Mouse (Mus musculus) ES-E14 (cell line): ENCODE data around the gene Tulp3. TPM values are rescaled to one million over a fixed set of nuclear protein-coding genes. Genes with fewer than 3 reads are reported as not detected.
A peak's percentile ranks its signal among the peaks of the same experiment; 100 is the strongest.

ENCODE experiments used
- DNase-seq: peaks from one replicate; pipeline ENCODE4 v3.0.0-alpha.2; 2013; ENCODE audit warnings: low read depth, low spot score
- H3K27ac ChIP-seq: 2 replicates; pipeline ENCODE4 v1.5.1; 2012; ENCODE audit warnings: low read depth, mild to moderate bottlenecking, low read length, moderate library complexity, mixed read lengths; ENCODE audit not compliant: poor library complexity, insufficient read depth, severe bottlenecking
- H3K36me3 ChIP-seq: 2 replicates; pipeline ENCODE4 v1.6.1; 2012; ENCODE audit warnings: mild to moderate bottlenecking, low read length, moderate library complexity, mixed read lengths; ENCODE audit not compliant: control insufficient read depth, poor library complexity, insufficient read depth, severe bottlenecking
- H3K4me1 ChIP-seq, 2 experiments: fragments of 150-350 bp in 1 of 2; sonication (generic) in 1 of 2; 2 replicates each; pipeline ENCODE4 v1.6.1; 2012; ENCODE audit warnings: low read length in 2 of 2, mild to moderate bottlenecking in 1 of 2, mixed read lengths in 1 of 2; ENCODE audit not compliant: control insufficient read depth in 2 of 2, insufficient read depth in 2 of 2, poor library complexity in 1 of 2
- H3K4me3 ChIP-seq, 2 experiments: fragments of 150-350 bp in 1 of 2; sonication (generic) in 1 of 2; 2 replicates each; pipeline ENCODE4 v1.5.1; 2012; ENCODE audit warnings: low read length in 2 of 2, low read depth in 1 of 2, mild to moderate bottlenecking in 1 of 2, mixed read lengths in 1 of 2; ENCODE audit not compliant: insufficient read depth in 1 of 2, poor library complexity in 1 of 2, severe bottlenecking in 1 of 2
- H3K9ac ChIP-seq: 2 replicates; pipeline ENCODE4 v1.6.1; 2012; ENCODE audit warnings: low read depth, mild to moderate bottlenecking, low read length, mixed read lengths; ENCODE audit not compliant: poor library complexity, insufficient read depth, severe bottlenecking
- H3K9me3 ChIP-seq: fragments of 150-350 bp; sonication (generic); 2 replicates; pipeline ENCODE4 v1.6.1; 2012; ENCODE audit warnings: low read depth, mild to moderate bottlenecking, low read length; ENCODE audit not compliant: control insufficient read depth, insufficient read depth
- CHD2 ChIP-seq: IDR thresholded peaks from 2 replicates; pipeline ENCODE4 v1.6.1; 2014; ENCODE audit warnings: mild to moderate bottlenecking, low read depth, low read length, inconsistent platforms
- HCFC1 ChIP-seq: IDR thresholded peaks from 2 replicates; pipeline ENCODE4 v1.6.1; 2012; ENCODE audit warnings: low read length, inconsistent platforms, borderline replicate concordance; ENCODE audit not compliant: insufficient read depth
- MAFK ChIP-seq: IDR thresholded peaks from 2 replicates; pipeline ENCODE4 v1.6.1; 2014; ENCODE audit warnings: mild to moderate bottlenecking, low read depth, low read length, inconsistent platforms; ENCODE audit not compliant: insufficient read depth
- ZC3H11A ChIP-seq: IDR thresholded peaks from 2 replicates; pipeline ENCODE4 v1.6.1; 2012; ENCODE audit warnings: low read depth, mild to moderate bottlenecking, inconsistent platforms, low read length, borderline replicate concordance
- ZNF384 ChIP-seq: IDR thresholded peaks from 2 replicates; pipeline ENCODE4 v1.6.1; 2012; ENCODE audit warnings: low read depth, low read length, inconsistent platforms
- in situ Hi-C, 2 experiments: fragments of 600-800 bp; cut with MboI; formaldehyde crosslinking; loops; one replicate each; pipeline ENCODE4 v1.15.1; 2025; ENCODE audit warnings: low sequenced_read_pairs in 2 of 2, inconsistent platforms in 1 of 2; ENCODE audit not compliant: unreplicated experiment in 2 of 2
- total RNA-seq: library from RNA; depleted of rRNA; stranded (reverse); fragments of 300-350 nt; gene quantifications from 2 replicates; pipeline ENCODE4 v1.2.3, GENCODE M21; 2012

Gene Tulp3
- total RNA-seq, 1 experiment, result 11.7 TPM

DNA sequence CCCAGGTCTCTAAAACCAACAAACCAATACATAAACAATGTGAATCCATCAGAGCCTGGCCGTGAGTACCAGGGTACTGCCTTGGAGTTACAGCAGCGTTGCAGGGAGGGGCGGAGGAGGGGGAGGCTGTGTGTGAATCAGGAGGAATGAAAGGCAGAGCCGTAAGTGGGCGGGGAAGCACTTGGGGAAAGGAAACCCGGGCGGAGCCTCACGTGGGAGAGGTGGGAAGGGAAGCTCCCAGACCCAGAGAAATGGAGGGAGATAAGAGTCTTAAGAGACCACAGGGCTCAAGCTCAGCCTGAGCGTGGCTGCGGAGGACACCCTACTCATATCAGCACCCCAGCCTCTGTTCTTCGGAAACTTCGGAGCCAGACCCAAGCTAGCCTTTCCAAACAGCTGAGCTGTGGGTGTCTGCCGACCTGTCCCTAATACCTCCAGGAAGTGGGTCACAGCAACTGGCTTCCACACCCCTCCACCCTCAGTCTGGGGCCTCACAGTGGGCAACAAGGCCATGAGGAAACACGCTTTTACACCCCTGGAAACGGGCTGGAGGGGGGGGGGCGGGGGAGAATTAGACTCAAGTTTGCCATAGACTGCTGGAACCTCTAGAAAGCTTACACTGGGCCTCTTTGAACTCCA, 69.7 kb downstream of the Tulp3 start:
- Histone ChIP-seq H3K36me3 (no peaks in the 10 kb centered on the region), H3K27ac (no peak overlapping the region)
- in situ Hi-C loops, result no loop called here

DNA sequence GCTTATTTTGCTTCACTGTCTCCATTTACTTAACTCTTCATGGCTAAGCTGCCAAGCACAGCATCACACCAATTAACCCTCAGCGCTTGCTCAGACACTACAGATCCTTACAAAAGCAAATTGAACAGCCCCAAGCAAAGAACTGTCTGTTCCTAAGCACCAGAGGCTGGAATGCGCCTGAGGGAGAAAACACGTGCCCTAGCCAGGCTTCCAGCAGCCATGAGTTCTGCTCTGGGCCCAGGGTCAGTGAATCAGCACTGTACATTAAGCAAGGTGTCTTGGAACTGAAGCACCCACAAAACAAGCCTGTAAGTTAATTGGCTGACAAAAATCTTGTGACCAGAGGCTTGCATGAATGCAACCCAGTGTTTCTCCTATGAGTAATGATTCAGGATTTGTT, 73.5 kb downstream of the Tulp3 start:
- in situ Hi-C loops, result no loop called here
- Histone ChIP-seq H3K36me3 (no peaks in the 10 kb centered on the region), H3K27ac (peak overlapping the region; percentile 51; the same call in 1 of the 2 replicates), H3K9me3 (no peaks in the 10 kb centered on the region), H3K4me1 (peaks cover 14 to 20% of the 10 kb centered on the region in 2 experiments), H3K4me3 (no peak overlapping the region), H3K9ac (no peak overlapping the region)
- DNase-seq, result peak; percentile 74
- peak; percentile 46; the same call in 1 of the 2 replicates for TF ChIP-seq MAFK
- no peak for TF ChIP-seq HCFC1

More for the DNA sequence above, 69.7 kb downstream of the Tulp3 start:
- no peaks in the 10 kb centered on the region for H3K9me3 ChIP-seq
- H3K4me3 ChIP-seq, result peak overlapping the region; percentile 13 to 43; a peak in 1 of 4 replicates
- peak overlapping the region; percentile 52 for H3K9ac ChIP-seq
- TF ChIP-seq MAFK (no peak), HCFC1 (no peak), ZC3H11A (no peak), CHD2 (no peak), ZNF384 (no peak)
- peaks cover 14 to 25% of the 10 kb centered on the region in 2 experiments for H3K4me1 ChIP-seq
- peak; percentile 77 for DNase-seq

DNA sequence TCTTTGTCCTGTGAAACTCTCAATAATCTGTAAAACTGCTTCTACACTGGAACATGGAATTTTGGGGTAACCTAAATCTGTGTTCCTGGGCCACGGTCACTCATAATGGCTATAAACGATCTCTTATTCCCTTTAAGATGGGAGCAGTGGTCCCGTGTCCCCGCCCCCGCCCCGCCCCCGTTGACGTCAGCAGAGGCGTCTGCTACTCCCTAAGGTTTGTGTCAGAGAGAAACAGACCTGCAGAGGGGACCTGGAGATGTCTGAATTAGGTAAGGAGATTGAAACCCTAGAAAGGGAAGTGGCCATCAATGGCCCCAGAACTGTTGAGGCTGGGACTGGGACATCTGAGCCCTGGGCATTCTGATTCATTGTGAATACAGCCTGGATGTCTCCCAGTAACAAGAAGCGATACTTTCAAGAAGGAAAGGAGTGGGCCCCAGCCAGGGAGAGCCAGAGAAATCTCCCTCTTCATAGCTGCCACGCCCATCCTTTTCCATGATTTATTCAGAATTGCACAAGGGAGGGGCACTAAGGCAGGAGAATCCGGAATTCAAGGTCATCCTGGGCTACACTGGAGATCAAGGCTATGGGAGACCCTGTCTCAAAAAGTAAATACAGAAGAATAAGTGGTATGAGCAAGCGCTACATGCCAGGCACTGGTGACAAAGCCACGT, 75.0 kb downstream of the Tulp3 start:
- in situ Hi-C loops, result no loop called here
- Histone ChIP-seq H3K36me3 (no peaks in the 10 kb centered on the region), H3K27ac (peak overlapping the region; percentile 85), H3K4me1 (peaks cover 11 to 23% of the 10 kb centered on the region in 2 experiments), H3K9ac (peak overlapping the region; percentile 44; the same call in 1 of the 2 replicates), H3K4me3 (peak overlapping the region; percentile 53 to 58), H3K9me3 (no peaks in the 10 kb centered on the region)
- DNase-seq, result peak; percentile 66
- no peak for TF ChIP-seq CHD2
- no peak for TF ChIP-seq MAFK
- TF ChIP-seq HCFC1, result no peak
- no peak for TF ChIP-seq ZNF384
- no peak for TF ChIP-seq ZC3H11A

DNA sequence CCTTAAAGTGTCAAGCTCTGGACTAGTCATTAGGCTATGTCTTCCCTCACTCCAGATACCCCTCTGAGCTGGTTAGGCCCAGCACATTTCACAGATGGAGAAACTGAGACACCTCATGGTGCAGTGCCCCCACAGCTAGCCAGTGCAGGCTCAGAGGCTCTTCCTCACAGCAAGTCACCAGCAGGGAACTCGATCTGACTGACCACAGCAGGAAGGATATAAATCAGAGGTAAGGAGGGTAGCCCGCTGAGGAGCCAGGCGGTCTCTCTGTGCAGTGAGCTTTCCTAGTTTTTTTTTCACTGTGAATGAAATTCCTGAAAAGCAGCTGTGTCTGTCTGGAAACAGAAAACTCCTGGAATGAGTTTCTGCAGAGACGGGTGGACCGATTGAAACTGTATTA, 76.0 kb downstream of the Tulp3 start:
- DNase-seq, result no peak
- H3K27ac ChIP-seq, result no peak overlapping the region
- H3K36me3 ChIP-seq, result no peaks in the 10 kb centered on the region
- in situ Hi-C loops, result no loop called here
- no peak overlapping the region for H3K4me3 ChIP-seq
- peaks cover 13 to 32% of the 10 kb centered on the region in 2 experiments for H3K4me1 ChIP-seq
- no peaks in the 10 kb centered on the region for H3K9me3 ChIP-seq
- TF ChIP-seq CHD2 (no peak), ZNF384 (no peak), HCFC1 (no peak), ZC3H11A (no peak), MAFK (no peak)
- peak overlapping the region; percentile 3; the same call in 1 of the 2 replicates for H3K9ac ChIP-seq
